Mouse (Mus musculus): ENCODE data around the gene Orai3.

DNA sequence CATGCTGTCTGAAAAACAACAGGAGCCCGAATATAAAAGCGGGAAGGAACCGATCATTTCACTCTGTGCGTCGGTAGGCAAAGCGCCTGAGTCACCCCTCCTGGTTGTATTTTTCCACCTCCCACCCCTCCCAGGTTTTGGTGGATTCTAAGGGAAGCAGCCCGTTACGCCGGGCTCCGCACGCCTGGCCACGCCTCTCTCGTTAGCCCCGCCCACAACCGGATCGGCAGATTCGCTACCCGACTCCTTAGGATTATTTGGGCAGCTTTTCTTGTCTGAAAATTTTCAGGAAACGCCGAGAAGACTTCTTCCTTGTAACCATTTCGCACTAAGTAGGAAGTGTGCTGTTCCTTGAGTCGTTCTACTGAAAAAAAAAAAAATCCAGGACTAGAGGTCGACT is 6.8 kb downstream of the Orai3 start, which contains the start of gene Setd1a:
- TF ChIP-seq POLR2A (IDR thresholded peaks at IDR 0.05; ENCODE audit: borderline replicate concordance, insufficient read depth, low read length) (peak; percentile 58; the same call in 1 of the 2 replicates), CTCF (IDR thresholded peaks at IDR 0.05; ENCODE audit: borderline replicate concordance, insufficient read depth, low read depth, low read length) (no peak)
